Mouse (Mus musculus): ENCODE results near the gene Grin3b. TPM values are rescaled to one million over a fixed set of nuclear protein-coding genes. Genes with fewer than 3 reads are reported as not detected.

Grin3b gene
- polyA plus RNA-seq, 2 experiments = 0.23 to 0.72 TPM

DNA sequence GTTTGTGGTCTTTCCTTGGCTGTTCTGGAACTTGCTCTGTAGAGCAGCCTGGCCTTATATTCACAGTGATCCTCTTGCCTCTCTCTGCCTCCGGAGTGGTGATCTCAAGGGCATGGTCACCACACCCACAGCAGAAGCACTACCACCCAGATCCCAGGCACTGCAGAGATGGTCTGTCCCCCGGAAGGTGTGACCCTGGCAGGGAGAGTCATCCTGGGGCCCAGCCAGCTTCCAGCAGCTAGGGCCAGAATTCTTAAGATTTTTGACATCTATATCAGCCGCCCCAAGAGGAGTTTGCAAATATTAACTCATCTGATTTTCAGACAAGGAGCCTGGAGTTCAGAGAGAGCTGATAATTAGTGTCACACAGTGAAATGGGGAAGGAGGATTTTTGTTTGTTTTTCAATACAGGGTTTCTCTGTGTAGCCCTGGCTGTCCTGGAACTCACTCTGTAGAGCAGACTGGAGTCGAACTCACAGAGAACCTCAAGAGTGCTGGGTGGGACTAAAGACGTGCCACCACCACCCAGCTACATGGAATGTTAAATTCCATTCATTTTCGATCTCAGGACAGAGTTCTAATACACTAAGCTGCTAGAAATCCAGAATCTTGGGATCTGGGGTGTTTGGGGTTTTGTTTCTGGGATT, 15.8 kb downstream of the Grin3b start:
- H3K4me2 ChIP-seq (replicated peaks; ENCODE audit: low read depth, low read length, severe bottlenecking) = peak overlapping the region; percentile 85
- no peak for TF ChIP-seq POLR2A (IDR thresholded peaks at IDR 0.05; ENCODE audit: borderline replicate concordance, extremely low read depth, insufficient read depth, insufficient read length)
- peaks cover 10% of the 10 kb centered on the region for H3K36me3 ChIP-seq (ENCODE audit: control insufficient read depth, insufficient read depth, low read length)
- no peaks in the 10 kb centered on the region for H3K9me3 ChIP-seq (ENCODE audit: control insufficient read depth, low read length)
- no peak overlapping the region for H3K9ac ChIP-seq (ENCODE audit: low read depth, low read length, severe bottlenecking)
- DNase-seq (ENCODE audit: low spot score) (no peak), ATAC-seq (ENCODE audit: low FRiP score, low read depth) (no peak)
- peak overlapping the region; percentile 96; the same call in 1 of the 2 replicates for H3K27ac ChIP-seq (replicated peaks; ENCODE audit: low read depth, low read length)
- 40% methylated on average over 6 of the region's 6 CpGs for WGBS
- peaks cover 44% of the 10 kb centered on the region for H3K4me1 ChIP-seq (ENCODE audit: control insufficient read depth, insufficient read depth, low read length)
- no peaks in the 10 kb centered on the region for H3K27me3 ChIP-seq (ENCODE audit: control insufficient read depth, insufficient read depth, low read length)
- peak overlapping the region; percentile 68 for H3K4me3 ChIP-seq (replicated peaks; ENCODE audit: low read length)

GRCm38 (mm10) chr10:79986963-79987362, 16.4 kb downstream of the Grin3b start:
- 4% methylated on average over 11 of the region's 11 CpGs for WGBS
- TF ChIP-seq POLR2A (IDR thresholded peaks at IDR 0.05; ENCODE audit: borderline replicate concordance, extremely low read depth, insufficient read depth, insufficient read length) = no peak
- H3K27me3 ChIP-seq (ENCODE audit: control insufficient read depth, insufficient read depth, low read length) = no peaks in the 10 kb centered on the region
- peaks cover 44% of the 10 kb centered on the region for H3K4me1 ChIP-seq (ENCODE audit: control insufficient read depth, insufficient read depth, low read length)
- ATAC-seq (ENCODE audit: low FRiP score, low read depth) (no peak), DNase-seq (ENCODE audit: low spot score) (peak; percentile 79)
- peak overlapping the region; percentile 67; the same call in 1 of the 2 replicates for H3K27ac ChIP-seq (replicated peaks; ENCODE audit: low read depth, low read length)
- H3K4me3 ChIP-seq (replicated peaks; ENCODE audit: low read length) = 0 out of 2 replicates have a peak overlapping the region, but pooled peaks have one; percentile 5
- H3K36me3 ChIP-seq (ENCODE audit: control insufficient read depth, insufficient read depth, low read length) = peaks cover 14% of the 10 kb centered on the region
- H3K4me2 ChIP-seq (replicated peaks; ENCODE audit: low read depth, low read length, severe bottlenecking) = peak overlapping the region; percentile 72
- no peaks in the 10 kb centered on the region for H3K9me3 ChIP-seq (ENCODE audit: control insufficient read depth, low read length)
- H3K9ac ChIP-seq (ENCODE audit: low read depth, low read length, severe bottlenecking) = no peak overlapping the region

- TF ChIP-seq POLR2A (IDR thresholded peaks at IDR 0.05; ENCODE audit: borderline replicate concordance, extremely low read depth, insufficient read depth, insufficient read length) = 0 out of 2 replicates have a peak, but pooled peaks have one; percentile 54
- peak overlapping the region; percentile 80 for H3K9ac ChIP-seq (ENCODE audit: low read depth, low read length, severe bottlenecking)
- WGBS = 6% methylated on average over 27 of the region's 27 CpGs
Measured at GRCm38 (mm10) chr10:79987771-79988505, 17.4 kb downstream of the Grin3b start.

GRCm38 (mm10) chr10:79988506-79989271, 18.2 kb downstream of the Grin3b start, which contains the start of gene Cnn2:
TSS of gene Cnn2 (plus strand) at chr10:79988584.
- Histone ChIP-seq H3K9me3 (ENCODE audit: control insufficient read depth, low read length) (no peaks in the 10 kb centered on the region), H3K27ac (replicated peaks; ENCODE audit: low read depth, low read length) (peak within 1 kb of the TSS; percentile 67), H3K27me3 (ENCODE audit: control insufficient read depth, insufficient read depth, low read length) (no peaks in the 10 kb centered on the region), H3K9ac (ENCODE audit: low read depth, low read length, severe bottlenecking) (peak within 1 kb of the TSS; percentile 80), H3K36me3 (ENCODE audit: control insufficient read depth, insufficient read depth, low read length) (peaks cover 30% of the 10 kb centered on the region), H3K4me2 (replicated peaks; ENCODE audit: low read depth, low read length, severe bottlenecking) (peak within 1 kb of the TSS; percentile 72), H3K4me3 (replicated peaks; ENCODE audit: low read length) (peak within 1 kb of the TSS; percentile 73), H3K4me1 (ENCODE audit: control insufficient read depth, insufficient read depth, low read length) (peaks cover 32% of the 10 kb centered on the region)
- DNase-seq (ENCODE audit: low spot score) (peak; percentile 84), ATAC-seq (ENCODE audit: low FRiP score, low read depth) (no peak)
- no peak for TF ChIP-seq POLR2A (IDR thresholded peaks at IDR 0.05; ENCODE audit: borderline replicate concordance, extremely low read depth, insufficient read depth, insufficient read length)
- WGBS = under 1% methylated on average over 55 of the region's 59 CpGs

More at GRCm38 (mm10) chr10:79987771-79988505, 17.4 kb downstream of the Grin3b start:
- Histone ChIP-seq H3K4me1 (ENCODE audit: control insufficient read depth, insufficient read depth, low read length) (peaks cover 38% of the 10 kb centered on the region), H3K27ac (replicated peaks; ENCODE audit: low read depth, low read length) (peak overlapping the region; percentile 67), H3K4me2 (replicated peaks; ENCODE audit: low read depth, low read length, severe bottlenecking) (peak overlapping the region; percentile 72), H3K27me3 (ENCODE audit: control insufficient read depth, insufficient read depth, low read length) (no peaks in the 10 kb centered on the region), H3K36me3 (ENCODE audit: control insufficient read depth, insufficient read depth, low read length) (peaks cover 23% of the 10 kb centered on the region), H3K4me3 (replicated peaks; ENCODE audit: low read length) (peak overlapping the region; percentile 73), H3K9me3 (ENCODE audit: control insufficient read depth, low read length) (no peaks in the 10 kb centered on the region)
- DNase-seq (ENCODE audit: low spot score) = no peak
- no peak for ATAC-seq (ENCODE audit: low FRiP score, low read depth)

All from limb, embryonic 14.5 days (tissue).